Mouse (Mus musculus) midbrain, embryonic 12.5 days (tissue): ENCODE results near the gene Rcsd1. TPM values are rescaled to one million over a fixed set of nuclear protein-coding genes. Genes with fewer than 3 reads are reported as not detected.

Experiments used
- ATAC-seq: fragments of 200-750 bp; cut with Nextera tagmentation; 2 replicates; pipeline ENCODE4 v1.8.0; 2017; ENCODE audit warnings: low read depth, moderate TSS enrichment, moderate library complexity; ENCODE audit not compliant: low FRiP score
- H3K27ac ChIP-seq: fragments of 300-500 bp; sonication (generic); replicated peaks from 2 replicates; pipeline ENCODE4 v1.5.1; 2016; ENCODE audit warnings: mild to moderate bottlenecking
- H3K27me3 ChIP-seq: fragments of 300-500 bp; sonication (generic); 2 replicates; pipeline ENCODE4 v1.6.1; 2016; ENCODE audit warnings: mild to moderate bottlenecking
- H3K36me3 ChIP-seq: fragments of 300-500 bp; sonication (generic); 2 replicates; pipeline ENCODE4 v1.6.1; 2016
- H3K4me1 ChIP-seq: fragments of 300-500 bp; sonication (generic); 2 replicates; pipeline ENCODE4 v1.6.1; 2016
- H3K4me2 ChIP-seq: fragments of 300-500 bp; sonication (generic); replicated peaks from 2 replicates; pipeline ENCODE4 v1.6.1; 2016; ENCODE audit warnings: mild to moderate bottlenecking, moderate library complexity
- H3K4me3 ChIP-seq: fragments of 300-500 bp; sonication (generic); 2 replicates; pipeline ENCODE4 v1.5.1; 2016; ENCODE audit warnings: mild to moderate bottlenecking
- H3K9ac ChIP-seq: fragments of 300-500 bp; sonication (generic); replicated peaks from 2 replicates; pipeline ENCODE4 v1.6.1; 2016; ENCODE audit warnings: mild to moderate bottlenecking, moderate library complexity
- H3K9me3 ChIP-seq: fragments of 300-500 bp; sonication (generic); 2 replicates; pipeline ENCODE4 v1.6.1; 2016; ENCODE audit warnings: mild to moderate bottlenecking
- WGBS: fragments of 180-500 bp; shearing (Covaris S2); methylation state at CpG from one replicate; pipeline ENCODE4 v1.1.7; 2016; 5-methylcytosine and 5-hydroxymethylcytosine counted together
- microRNA-seq: library from miRNA; unstranded; fragments of <30 nt; microRNA quantifications from one replicate; pipeline ENCODE4, GENCODE M21; 2017
- polyA plus RNA-seq: library from polyadenylated mRNA; unstranded; fragments of >200 nt; fragmentation: Nextera tagmentation; extraction: Ambion mirVana; gene quantifications from 2 replicates; pipeline ENCODE4 v1.2.1, GENCODE M21; 2016

Gene Rcsd1
- polyA plus RNA-seq, 1 experiment from 2014 or later = 13.2 TPM

DNA sequence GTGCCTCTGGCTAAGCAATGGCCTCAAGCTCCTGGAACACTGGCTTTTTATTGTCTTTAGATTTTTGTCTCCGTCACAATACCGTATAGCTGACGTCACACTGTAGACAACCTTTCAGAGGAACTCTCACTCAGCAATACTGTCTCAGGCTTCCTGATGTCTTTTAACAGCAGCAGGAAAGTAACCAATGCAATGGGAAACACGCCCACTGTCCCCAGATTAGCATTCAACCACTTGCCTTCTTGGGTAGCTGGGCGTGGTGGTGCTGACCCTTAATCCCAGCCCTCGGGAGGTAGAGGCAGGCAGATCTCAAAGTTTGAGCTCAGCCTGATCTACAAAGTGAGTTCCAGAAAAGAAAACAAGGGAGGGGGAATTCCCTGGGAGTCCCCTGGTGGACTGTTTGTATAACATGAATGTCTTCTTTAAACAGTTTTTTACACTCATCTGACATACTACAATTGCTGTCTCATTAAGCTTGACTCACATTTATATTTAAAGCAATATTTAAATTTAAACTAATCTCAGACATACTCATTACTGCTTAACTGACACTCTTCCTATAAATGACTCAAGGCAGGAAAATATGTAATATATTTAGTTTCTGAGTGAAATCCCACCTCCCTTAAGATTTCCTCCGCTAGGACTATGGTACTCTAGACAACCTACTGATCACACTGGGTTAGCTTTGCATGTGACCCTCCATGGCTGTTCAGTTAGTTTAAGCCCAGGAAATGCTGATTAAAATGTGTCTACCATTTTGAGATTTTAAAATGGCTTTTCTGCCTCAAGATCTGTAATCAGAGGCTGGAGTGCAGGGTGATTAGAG, 99.8 kb downstream of the Rcsd1 start:
- peak overlapping the region; percentile 72 for H3K27ac ChIP-seq

DNA sequence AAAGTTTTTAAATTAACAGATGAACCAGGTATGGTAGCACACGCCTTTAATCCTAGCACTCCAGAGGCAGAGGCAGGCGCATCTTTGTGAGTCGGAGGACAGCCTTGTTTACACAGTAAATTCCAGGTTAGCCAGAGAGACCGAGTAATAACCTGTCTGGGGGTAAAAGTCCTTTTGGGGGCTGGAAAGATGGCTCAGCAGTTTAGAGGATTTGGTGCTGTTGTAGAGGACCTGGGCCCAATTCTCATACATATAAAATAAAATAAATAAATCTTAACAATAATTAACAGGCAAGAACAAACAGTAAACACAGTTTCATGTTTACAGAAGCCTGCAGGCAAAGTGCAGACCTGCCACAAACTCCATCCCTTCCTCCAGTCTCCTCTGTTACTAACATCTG, 100.7 kb downstream of the Rcsd1 start:
- no peak overlapping the region for H3K4me2 ChIP-seq
- WGBS = 86% methylated on average over 4 of the region's 4 CpGs
- H3K9me3 ChIP-seq = no peaks in the 10 kb centered on the region
- no peak overlapping the region for H3K9ac ChIP-seq
- H3K27me3 ChIP-seq = no peaks in the 10 kb centered on the region
- no peak overlapping the region for H3K27ac ChIP-seq
- H3K4me3 ChIP-seq = no peak overlapping the region
- ATAC-seq = no peak
- H3K4me1 ChIP-seq = peaks cover 22% of the 10 kb centered on the region
- peaks cover 40% of the 10 kb centered on the region for H3K36me3 ChIP-seq

More for the DNA sequence above, 99.8 kb downstream of the Rcsd1 start:
- Histone ChIP-seq H3K4me1 (peaks cover 22% of the 10 kb centered on the region), H3K4me3 (no peak overlapping the region), H3K36me3 (peaks cover 38% of the 10 kb centered on the region), H3K27me3 (no peaks in the 10 kb centered on the region), H3K4me2 (0 out of 2 replicates have a peak overlapping the region, but pooled peaks have one; percentile 6), H3K9me3 (no peaks in the 10 kb centered on the region), H3K9ac (no peak overlapping the region)
- 46% methylated on average over 7 of the region's 7 CpGs for WGBS
- peak; percentile 41; the same call in 1 of the 2 replicates for ATAC-seq

DNA sequence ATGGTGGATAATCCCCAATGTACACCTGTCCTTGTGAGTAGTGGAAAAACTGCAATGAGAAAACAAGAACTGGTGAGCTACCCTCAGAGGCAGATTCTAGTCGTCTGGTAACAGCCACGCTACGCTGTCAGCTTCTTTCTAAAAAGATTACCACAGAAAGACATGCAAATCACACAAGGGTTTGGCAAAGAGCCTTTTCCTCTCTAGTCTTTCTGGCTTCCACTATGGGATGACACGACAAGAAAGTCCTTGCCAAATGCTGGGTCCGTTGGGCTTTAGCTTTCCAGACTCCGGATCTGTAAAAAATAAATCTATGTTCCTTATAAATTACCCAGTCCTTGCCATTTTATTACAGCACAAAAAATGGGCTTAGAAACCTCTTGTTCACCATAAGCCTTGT, 103.8 kb downstream of the Rcsd1 start:
- WGBS = 90% methylated on average over 6 of the region's 6 CpGs
- H3K9me3 ChIP-seq = no peaks in the 10 kb centered on the region
- H3K4me1 ChIP-seq = peaks cover 16% of the 10 kb centered on the region
- no peak overlapping the region for H3K27ac ChIP-seq
- no peak for ATAC-seq
- no peak overlapping the region for H3K4me2 ChIP-seq
- H3K4me3 ChIP-seq = no peak overlapping the region
- H3K27me3 ChIP-seq = no peaks in the 10 kb centered on the region
- no peak overlapping the region for H3K9ac ChIP-seq
- H3K36me3 ChIP-seq = peaks cover 52% of the 10 kb centered on the region

DNA sequence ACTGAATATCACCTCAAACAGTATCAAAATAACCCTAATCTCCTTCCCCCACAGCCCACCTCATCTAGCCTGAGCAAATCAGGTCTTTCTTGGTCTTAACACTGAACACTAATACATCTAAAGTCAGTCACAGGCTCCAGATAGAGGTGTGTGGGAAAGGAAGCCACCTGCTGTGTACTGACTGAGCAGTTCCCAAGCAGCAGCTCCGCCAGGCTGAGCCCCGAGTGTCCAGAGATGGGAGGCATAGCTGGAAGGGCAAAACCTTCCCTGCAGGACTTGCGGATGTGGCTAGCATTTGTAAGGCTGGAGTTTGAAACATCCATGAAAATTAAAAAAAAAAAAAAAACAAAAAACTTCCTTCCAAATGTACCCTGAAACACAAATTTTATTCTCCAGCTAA, 104.4 kb downstream of the Rcsd1 start:
- Histone ChIP-seq H3K4me3 (no peak overlapping the region), H3K9ac (no peak overlapping the region), H3K36me3 (peaks cover 52% of the 10 kb centered on the region), H3K27ac (no peak overlapping the region), H3K4me2 (no peak overlapping the region), H3K9me3 (no peaks in the 10 kb centered on the region), H3K27me3 (no peaks in the 10 kb centered on the region), H3K4me1 (peaks cover 9% of the 10 kb centered on the region)
- 92% methylated on average over 3 of the region's 3 CpGs for WGBS
- ATAC-seq = no peak

DNA sequence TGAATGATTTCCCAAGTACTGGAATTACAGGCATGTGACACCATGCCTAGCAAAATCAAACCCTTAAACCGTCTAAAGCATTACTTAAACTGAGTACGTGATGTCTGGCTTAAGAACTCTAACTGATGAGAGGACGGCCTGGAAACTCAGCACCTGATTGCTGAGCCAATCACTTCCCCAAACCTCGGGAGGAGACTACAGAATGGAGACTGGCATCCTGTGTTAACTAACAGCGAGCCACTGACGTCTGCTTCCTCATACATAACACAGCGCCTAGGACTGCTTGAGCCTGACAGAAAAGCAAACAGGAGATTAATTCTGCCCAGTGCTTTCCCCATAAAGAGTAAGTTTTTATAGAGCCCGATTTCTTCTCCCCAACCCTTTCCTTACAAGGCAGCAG, 105.4 kb downstream of the Rcsd1 start:
- Histone ChIP-seq H3K9ac (no peak overlapping the region), H3K4me2 (no peak overlapping the region), H3K4me1 (0 out of 2 replicates have a peak, but pooled peaks cover 2% of the 10 kb centered on the region), H3K36me3 (peaks cover 55% of the 10 kb centered on the region), H3K9me3 (no peaks in the 10 kb centered on the region), H3K27me3 (no peaks in the 10 kb centered on the region), H3K27ac (no peak overlapping the region), H3K4me3 (no peak overlapping the region)
- 93% methylated on average over 8 of the region's 8 CpGs for WGBS
- no peak for ATAC-seq

DNA sequence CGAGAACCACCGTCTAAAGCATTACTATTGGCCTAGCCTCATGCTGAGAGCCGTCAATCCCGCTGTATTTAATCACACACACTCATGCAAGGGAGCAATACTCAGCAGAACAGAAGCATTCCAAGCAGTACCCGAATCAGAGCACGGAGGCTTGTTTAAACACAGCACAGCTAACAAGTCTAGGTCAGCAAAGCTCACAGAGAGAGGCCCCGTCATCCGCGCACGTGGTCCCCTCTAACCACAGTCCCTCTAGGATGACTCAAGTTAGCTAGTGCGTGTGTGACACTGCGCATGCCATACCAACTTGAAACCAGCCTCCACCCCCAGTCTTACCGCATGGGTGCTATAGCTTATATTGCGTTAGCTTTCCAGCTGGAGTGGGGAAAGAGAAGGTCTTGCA, 106.3 kb downstream of the Rcsd1 start:
- Histone ChIP-seq H3K4me2 (no peak overlapping the region), H3K9ac (no peak overlapping the region), H3K4me1 (no peaks in the 10 kb centered on the region), H3K9me3 (no peaks in the 10 kb centered on the region), H3K4me3 (no peak overlapping the region), H3K27me3 (no peaks in the 10 kb centered on the region), H3K36me3 (peaks cover 63% of the 10 kb centered on the region), H3K27ac (no peak overlapping the region)
- ATAC-seq = no peak
- 93% methylated on average over 14 of the region's 14 CpGs for WGBS

DNA sequence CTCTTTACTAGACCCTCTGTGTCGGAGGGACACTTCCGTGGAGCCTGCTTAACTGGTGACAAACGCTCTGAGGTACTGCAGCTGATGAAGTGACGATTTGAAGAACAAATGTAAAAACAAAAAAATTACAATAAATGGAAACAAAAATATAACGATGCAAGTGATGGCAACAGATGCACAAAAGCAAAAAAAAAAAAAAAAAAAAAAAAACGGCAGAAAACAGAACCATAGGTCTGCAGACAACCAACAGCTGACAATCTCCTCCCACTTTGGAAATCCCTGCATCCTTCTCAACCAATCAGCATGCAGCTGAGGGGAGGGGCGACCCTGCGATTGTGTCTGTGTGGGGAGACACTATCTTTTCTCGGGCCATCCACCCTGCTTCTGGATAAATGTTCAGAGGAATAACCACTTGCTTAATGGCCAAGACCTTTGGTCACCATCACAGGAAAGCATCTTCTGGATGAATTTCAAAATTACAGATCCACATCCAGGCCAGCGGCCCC, 107.7 kb downstream of the Rcsd1 start:
- no peak overlapping the region for H3K4me3 ChIP-seq
- 80% methylated on average over 10 of the region's 10 CpGs for WGBS
- H3K27me3 ChIP-seq = no peaks in the 10 kb centered on the region
- no peak overlapping the region for H3K4me2 ChIP-seq
- no peaks in the 10 kb centered on the region for H3K9me3 ChIP-seq
- no peak overlapping the region for H3K9ac ChIP-seq
- H3K27ac ChIP-seq = no peak overlapping the region
- peaks cover 52% of the 10 kb centered on the region for H3K36me3 ChIP-seq
- H3K4me1 ChIP-seq = no peaks in the 10 kb centered on the region
- ATAC-seq = no peak

Small RNA genes lying within 50 kb of the gene (microRNA-seq; reads per million reads assigned to microRNA genes)
- not detected for gene Gm44458

Other genes starting within 250 kb of the Rcsd1 start
- 8.9 and 10.6 TPM in 2 replicates for gene Dcaf6, start 249.3 kb downstream of the Rcsd1 start, polyA plus RNA-seq
- gene Mpc2, start 249.1 kb downstream of the Rcsd1 start, polyA plus RNA-seq = 139 and 140 TPM in 2 replicates
- 0.33 and 0.47 TPM in 2 replicates for gene Adcy10, start 224.6 kb downstream of the Rcsd1 start, polyA plus RNA-seq
- 133 and 139 TPM in 2 replicates for gene Mpzl1, start 75.2 kb downstream of the Rcsd1 start, polyA plus RNA-seq
- gene Creg1, start 54.0 kb upstream of the Rcsd1 start, polyA plus RNA-seq = 27.1 and 31.6 TPM in 2 replicates
- 1.2 and 1.7 TPM in 2 replicates for gene Cd247, start 78.9 kb upstream of the Rcsd1 start, polyA plus RNA-seq